Mouse (Mus musculus) MEL (cell line): Measurements from ENCODE around the gene Pnpla6. TPM values are rescaled to one million over a fixed set of nuclear protein-coding genes. Genes with fewer than 3 reads are reported as not detected.

ENCODE experiments used
- DNase-seq: peaks from one replicate; pipeline ENCODE4 v3.0.0; 2011; ENCODE audit warnings: low read depth, low spot score
- H3K27ac ChIP-seq: 2 replicates; pipeline ENCODE4 v1.5.1; 2012; ENCODE audit warnings: low read depth, mild to moderate bottlenecking, control low read depth, low read length, moderate library complexity; ENCODE audit not compliant: control insufficient read depth
- H3K27me3 ChIP-seq, 2 experiments: fragments of 150-350 bp in 1 of 2; sonication (generic) in 1 of 2; 2 replicates each; pipeline ENCODE4 v1.6.1; 2012; ENCODE audit warnings: low read length in 2 of 2, mild to moderate bottlenecking in 2 of 2, improper control_type of control experiment in 1 of 2, moderate library complexity in 1 of 2; ENCODE audit not compliant: insufficient read depth in 2 of 2, control insufficient read depth in 1 of 2
- H3K36me3 ChIP-seq, 2 experiments: 2 replicates each; pipeline ENCODE4 v1.6.1; 2012 to 2014; ENCODE audit warnings: low read length in 2 of 2, improper control_type of control experiment in 1 of 2, inconsistent platforms in 1 of 2, mild to moderate bottlenecking in 1 of 2; ENCODE audit not compliant: insufficient read depth in 2 of 2, control insufficient read depth in 1 of 2
- H3K4me1 ChIP-seq, 2 experiments: fragments of 150-350 bp in 1 of 2; sonication (generic) in 1 of 2; 2 replicates each; pipeline ENCODE4 v1.6.1; 2012; ENCODE audit warnings: low read length in 2 of 2, improper control_type of control experiment in 1 of 2, mild to moderate bottlenecking in 1 of 2; ENCODE audit not compliant: insufficient read depth in 2 of 2, control insufficient read depth in 1 of 2
- H3K4me3 ChIP-seq, 2 experiments: fragments of 150-350 bp in 1 of 2; sonication (generic) in 1 of 2; 2 replicates each; pipeline ENCODE4 v1.5.1; 2012; ENCODE audit warnings: low read depth in 2 of 2, low read length in 2 of 2, mild to moderate bottlenecking in 2 of 2, moderate library complexity in 2 of 2, control low read depth in 1 of 2, improper control_type of control experiment in 1 of 2; ENCODE audit not compliant: control insufficient read depth in 1 of 2, insufficient read depth in 1 of 2
- H3K79me2 ChIP-seq: 2 replicates; pipeline ENCODE4 v1.6.1; 2012; ENCODE audit warnings: mild to moderate bottlenecking, low read length, moderate library complexity; ENCODE audit not compliant: control insufficient read depth, poor library complexity, insufficient read depth
- H3K9ac ChIP-seq: 2 replicates; pipeline ENCODE4 v1.6.1; 2012; ENCODE audit warnings: low read depth, mild to moderate bottlenecking, control low read depth, low read length, moderate library complexity; ENCODE audit not compliant: control insufficient read depth, poor library complexity, severe bottlenecking
- H3K9me3 ChIP-seq: fragments of 150-350 bp; sonication (generic); replicated peaks from 2 replicates; pipeline ENCODE4 v1.6.1; 2012; ENCODE audit warnings: mild to moderate bottlenecking, low read length, improper control_type of control experiment, moderate library complexity; ENCODE audit not compliant: insufficient read depth
- CHD1 ChIP-seq: IDR thresholded peaks from 2 replicates; pipeline ENCODE4 v1.6.1; 2012; ENCODE audit warnings: low read depth, mild to moderate bottlenecking, inconsistent platforms, low read length, improper control_type of control experiment
- CTCF ChIP-seq, 3 experiments: IDR thresholded peaks in 2 of 3; conservative IDR thresholded peaks in 1 of 3; 2 replicates each; pipeline ENCODE4 v1.5.1; 2011 to 2012; ENCODE audit warnings: low read length in 3 of 3, low read depth in 2 of 3, mild to moderate bottlenecking in 2 of 3, improper control_type of control experiment in 1 of 3, inconsistent platforms in 1 of 3, mixed read lengths in 1 of 3, moderate library complexity in 1 of 3; ENCODE audit not compliant: control insufficient read depth in 1 of 3, insufficient read depth in 1 of 3, poor library complexity in 1 of 3, severe bottlenecking in 1 of 3
- E2F4 ChIP-seq: IDR thresholded peaks from 2 replicates; pipeline ENCODE4 v1.6.1; 2011; ENCODE audit warnings: low read depth, low read length, improper control_type of control experiment, borderline replicate concordance
- GABPA ChIP-seq: IDR thresholded peaks from 2 replicates; pipeline ENCODE4 v1.6.1; 2012; ENCODE audit warnings: low read depth, mild to moderate bottlenecking, inconsistent platforms, low read length, improper control_type of control experiment, moderate library complexity
- JUND ChIP-seq: IDR thresholded peaks from 2 replicates; pipeline ENCODE4 v1.6.1; 2011; ENCODE audit warnings: low read depth, mild to moderate bottlenecking, improper control_type of control experiment, low read length
- KAT2A ChIP-seq: conservative IDR thresholded peaks from 2 replicates; pipeline ENCODE4 v1.6.1; 2012; ENCODE audit warnings: low read depth, low read length, improper control_type of control experiment, inconsistent platforms
- MAX ChIP-seq: IDR thresholded peaks from 2 replicates; pipeline ENCODE4 v1.6.1; 2011; ENCODE audit warnings: low read length, improper control_type of control experiment
- MEF2A ChIP-seq: IDR thresholded peaks from 2 replicates; pipeline ENCODE4 v1.6.1; 2014; ENCODE audit warnings: low read depth, mild to moderate bottlenecking, inconsistent platforms, low read length, improper control_type of control experiment; ENCODE audit not compliant: poor library complexity, insufficient replicate concordance, severe bottlenecking; ENCODE audit errors: extremely low read depth
- MXI1 ChIP-seq: IDR thresholded peaks from 2 replicates; pipeline ENCODE4 v1.6.1; 2011; ENCODE audit warnings: mild to moderate bottlenecking, low read depth, low read length, improper control_type of control experiment
- POLR2A ChIP-seq, 2 experiments: IDR thresholded peaks; 2 replicates each; pipeline ENCODE4 v1.6.1; 2011 to 2012; ENCODE audit warnings: low read length in 2 of 2, mild to moderate bottlenecking in 2 of 2, control low read depth in 1 of 2, improper control_type of control experiment in 1 of 2, low read depth in 1 of 2, moderate library complexity in 1 of 2; ENCODE audit not compliant: control insufficient read depth in 1 of 2, insufficient read depth in 1 of 2, poor library complexity in 1 of 2
- POLR2AphosphoS2 ChIP-seq: IDR thresholded peaks from 2 replicates; pipeline ENCODE4 v1.6.1; 2011; ENCODE audit warnings: low read length, improper control_type of control experiment
- POLR2AphosphoS5 ChIP-seq: IDR thresholded peaks from 2 replicates; pipeline ENCODE4 v1.6.1; 2012; ENCODE audit warnings: low read depth, borderline replicate concordance, mild to moderate bottlenecking, inconsistent platforms, low read length, moderate library complexity, mixed read lengths
- RCOR1 ChIP-seq: IDR thresholded peaks from 2 replicates; pipeline ENCODE4 v1.6.1; 2012; ENCODE audit warnings: low read depth, mild to moderate bottlenecking, inconsistent platforms, low read length, improper control_type of control experiment
- TBP ChIP-seq: IDR thresholded peaks from 2 replicates; pipeline ENCODE4 v1.8.0; 2011; ENCODE audit warnings: low read depth, low read length, improper control_type of control experiment
- UBTF ChIP-seq: IDR thresholded peaks from 2 replicates; pipeline ENCODE4 v1.6.1; 2012; ENCODE audit warnings: low read depth, mild to moderate bottlenecking, inconsistent platforms, low read length, improper control_type of control experiment, moderate library complexity, borderline replicate concordance; ENCODE audit not compliant: insufficient read depth
- USF1 ChIP-seq: IDR thresholded peaks from 2 replicates; pipeline ENCODE4 v1.6.1; 2014; ENCODE audit warnings: low read depth, mild to moderate bottlenecking, inconsistent platforms, low read length, improper control_type of control experiment, moderate library complexity
- ZKSCAN1 ChIP-seq: IDR thresholded peaks from 2 replicates; pipeline ENCODE4 v1.6.1; 2012; ENCODE audit warnings: low read depth, mild to moderate bottlenecking, inconsistent platforms, low read length, improper control_type of control experiment, moderate library complexity
- ZNF384 ChIP-seq: IDR thresholded peaks from 2 replicates; pipeline ENCODE4 v1.6.1; 2012; ENCODE audit warnings: low read depth, mild to moderate bottlenecking, inconsistent platforms, low read length, improper control_type of control experiment
- polyA plus RNA-seq, 2 experiments: library from polyadenylated mRNA; stranded (reverse) in 1 of 2; unstranded in 1 of 2; fragments of >175 nt in 1 of 2; fragments of >200 nt in 1 of 2; gene quantifications; 2 replicates each; pipeline versions ENCODE4 v1.2.1 to v1.2.4; 2012; ENCODE audit warnings: low replicate concordance in 2 of 2, low read depth in 1 of 2; ENCODE audit not compliant: insufficient read length in 2 of 2, insufficient read depth in 1 of 2, missing spikeins in 1 of 2
- total RNA-seq: library from RNA; depleted of rRNA; stranded (reverse); fragments of 300-350 nt; gene quantifications from 2 replicates; pipeline ENCODE4 v1.2.3, GENCODE M21; 2012

The Pnpla6 gene
- total and polyA plus RNA-seq, 3 experiments = 8.6 to 16.5 TPM; not detected in 1

DNA sequence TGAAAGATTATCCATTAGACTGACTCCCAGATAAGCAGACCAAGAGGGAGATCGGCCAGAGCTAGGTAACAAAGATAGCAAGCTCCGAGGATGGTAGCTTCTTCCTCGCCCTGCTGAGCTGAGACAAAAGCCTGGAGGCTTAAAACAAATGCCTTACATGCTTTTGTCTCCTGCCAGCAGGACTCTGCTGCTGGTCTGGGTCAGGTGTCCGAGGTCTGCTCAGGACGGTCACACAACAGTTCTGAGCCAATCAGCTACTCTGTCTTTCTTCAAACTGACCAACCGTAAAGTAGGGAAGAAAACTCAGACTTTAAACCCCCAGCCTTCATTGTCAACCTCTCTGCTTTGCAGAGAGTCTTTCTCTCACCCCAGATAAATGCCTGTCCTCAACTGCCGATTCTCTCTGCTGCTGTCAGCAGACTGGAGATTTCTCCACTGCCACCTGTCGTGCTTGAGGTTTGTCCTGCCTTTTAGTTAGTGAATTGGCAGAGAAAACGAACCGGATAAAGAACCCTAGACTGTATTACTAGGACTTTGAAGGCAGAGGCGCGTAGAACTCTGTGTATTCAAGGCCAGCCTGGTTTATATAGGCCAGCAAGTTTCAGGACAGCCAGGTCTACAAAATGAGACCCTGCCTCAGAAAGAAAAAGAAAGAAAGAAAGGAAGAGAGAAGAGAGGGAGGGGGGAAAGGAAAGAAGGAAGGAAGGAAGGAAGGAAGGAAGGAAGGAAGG, 52.6 kb downstream of the Pnpla6 start, which contains the start of gene C330021F23Rik:
Gene C330021F23Rik, plus strand, starts transcription at position 350 of the 731 bp plus-strand sequence.
- H3K79me2 ChIP-seq = no peaks in the 10 kb centered on the region
- TF ChIP-seq TBP = no peak
- TF ChIP-seq UBTF = no peak
- TF ChIP-seq USF1 = no peak
- no peak for TF ChIP-seq E2F4
- TF ChIP-seq KAT2A = no peak
- TF ChIP-seq RCOR1 = no peak
- no peak for TF ChIP-seq CHD1
- no peak for TF ChIP-seq GABPA
- TF ChIP-seq MXI1 = no peak
- TF ChIP-seq ZNF384 = no peak
- no peak for TF ChIP-seq JUND
- TF ChIP-seq POLR2A (IDR thresholded peaks at IDR 0.05; ENCODE audit: control insufficient read depth in 1 of 2, insufficient read depth in 1 of 2, low read depth in 1 of 2, low read length in 2 of 2, poor library complexity in 1 of 2) = no peak
- TF ChIP-seq POLR2AphosphoS5 = no peak
- TF ChIP-seq CTCF (IDR thresholded peaks at IDR 0.05 in 2 of 3, conservative IDR thresholded peaks at IDR 0.05 in 1 of 3; ENCODE audit: control insufficient read depth in 1 of 3, insufficient read depth in 1 of 3, low read depth in 2 of 3, low read length in 3 of 3, poor library complexity in 1 of 3, severe bottlenecking in 1 of 3) = no peak
- TF ChIP-seq ZKSCAN1 = no peak
- no peaks in the 10 kb centered on the region for H3K4me1 ChIP-seq
- H3K9me3 ChIP-seq = no peaks in the 10 kb centered on the region
- H3K9ac ChIP-seq = no peak within 1 kb of the TSS
- no peak within 1 kb of the TSS for H3K4me3 ChIP-seq
- no peak within 1 kb of the TSS for H3K27ac ChIP-seq
- H3K36me3 ChIP-seq = no peaks in the 10 kb centered on the region
- no peaks in the 10 kb centered on the region for H3K27me3 ChIP-seq
- DNase-seq = no peak

DNA sequence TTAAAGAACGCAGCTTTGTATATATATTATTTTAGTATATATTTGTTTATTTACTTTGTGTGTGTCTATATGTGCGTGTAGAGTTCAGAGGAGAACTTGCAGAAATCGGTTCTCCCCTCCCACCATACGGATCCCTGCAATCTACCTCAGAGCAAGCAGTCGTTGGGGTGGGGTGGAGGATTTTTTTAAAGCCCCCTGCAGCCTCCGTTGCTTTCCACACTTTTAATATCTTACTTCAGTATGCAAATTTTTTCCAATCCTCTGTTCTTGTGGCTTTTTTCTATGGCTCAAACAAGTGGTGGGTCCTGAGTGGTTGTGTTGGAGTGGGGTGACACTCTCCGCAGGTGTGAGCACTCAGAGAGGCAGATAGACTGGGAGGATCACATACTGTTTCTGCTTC, 53.2 kb downstream of the Pnpla6 start:
- Histone ChIP-seq H3K9ac (no peak overlapping the region), H3K9me3 (no peaks in the 10 kb centered on the region), H3K27me3 (no peaks in the 10 kb centered on the region), H3K36me3 (no peaks in the 10 kb centered on the region), H3K27ac (no peak overlapping the region), H3K79me2 (no peaks in the 10 kb centered on the region)
- TF ChIP-seq RCOR1 (no peak), POLR2AphosphoS5 (no peak), MAX (no peak), GABPA (no peak), POLR2AphosphoS2 (no peak), MEF2A (no peak), POLR2A (IDR thresholded peaks at IDR 0.05; ENCODE audit: control insufficient read depth in 1 of 2, insufficient read depth in 1 of 2, low read depth in 1 of 2, low read length in 2 of 2, poor library complexity in 1 of 2) (no peak)
- TF ChIP-seq, all 39 proteins: peak for 0
- H3K4me3 ChIP-seq = no peak overlapping the region
- H3K4me1 ChIP-seq = no peaks in the 10 kb centered on the region
- no peak for DNase-seq
